Mouse (Mus musculus): ENCODE results near the gene Ep400. TPM values are rescaled to one million over a fixed set of nuclear protein-coding genes. Genes with fewer than 3 reads are reported as not detected.

The Ep400 gene
- polyA plus RNA-seq, 1 experiment, result 85.2 TPM

GRCm38 (mm10) chr5:110627351-110627750 is 143.2 kb downstream of the Ep400 start:
- Histone ChIP-seq H3K36me3 (ENCODE audit: control insufficient read depth, insufficient read depth, low read length) (no peaks in the 10 kb centered on the region), H3K27ac (ENCODE audit: insufficient read depth, low read length) (no peak overlapping the region), H3K27me3 (ENCODE audit: control insufficient read depth, insufficient read depth, low read length) (no peaks in the 10 kb centered on the region), H3K4me3 (ENCODE audit: extremely low read depth, insufficient read depth, insufficient read length) (no peak overlapping the region), H3K4me1 (ENCODE audit: control insufficient read depth, insufficient read depth, insufficient read length) (no peaks in the 10 kb centered on the region)
- TF ChIP-seq CTCF (IDR thresholded peaks at IDR 0.05; ENCODE audit: extremely low read depth, insufficient read depth, insufficient read length, insufficient replicate concordance), result no peak
- TF ChIP-seq POLR2A (IDR thresholded peaks at IDR 0.05; ENCODE audit: low read depth, low read length), result no peak
- no peak for DNase-seq (ENCODE audit: low read depth in 1 of 2, low spot score in 2 of 2)
- WGBS, result 90% methylated on average over 10 of the region's 10 CpGs

GRCm38 (mm10) chr5:110624319-110624718 is 146.2 kb downstream of the Ep400 start:
- no peaks in the 10 kb centered on the region for H3K36me3 ChIP-seq (ENCODE audit: control insufficient read depth, insufficient read depth, low read length)
- H3K27ac ChIP-seq (ENCODE audit: insufficient read depth, low read length), result no peak overlapping the region
- WGBS, result 90% methylated on average over 2 of the region's 2 CpGs
- no peak overlapping the region for H3K4me3 ChIP-seq (ENCODE audit: extremely low read depth, insufficient read depth, insufficient read length)
- TF ChIP-seq CTCF (IDR thresholded peaks at IDR 0.05; ENCODE audit: extremely low read depth, insufficient read depth, insufficient read length, insufficient replicate concordance) (no peak), POLR2A (IDR thresholded peaks at IDR 0.05; ENCODE audit: low read depth, low read length) (no peak)
- no peaks in the 10 kb centered on the region for H3K4me1 ChIP-seq (ENCODE audit: control insufficient read depth, insufficient read depth, insufficient read length)
- H3K27me3 ChIP-seq (ENCODE audit: control insufficient read depth, insufficient read depth, low read length), result no peaks in the 10 kb centered on the region
- no peak for DNase-seq (ENCODE audit: low read depth in 1 of 2, low spot score in 2 of 2)

GRCm38 (mm10) chr5:110619226-110619625 is 151.3 kb downstream of the Ep400 start:
- Histone ChIP-seq H3K36me3 (ENCODE audit: control insufficient read depth, insufficient read depth, low read length) (no peaks in the 10 kb centered on the region), H3K4me1 (ENCODE audit: control insufficient read depth, insufficient read depth, insufficient read length) (no peaks in the 10 kb centered on the region), H3K4me3 (ENCODE audit: extremely low read depth, insufficient read depth, insufficient read length) (no peak overlapping the region), H3K27me3 (ENCODE audit: control insufficient read depth, insufficient read depth, low read length) (no peaks in the 10 kb centered on the region), H3K27ac (ENCODE audit: insufficient read depth, low read length) (no peak overlapping the region)
- DNase-seq (ENCODE audit: low read depth in 1 of 2, low spot score in 2 of 2), result no peak
- WGBS, result 91% methylated on average over 6 of the region's 6 CpGs
- TF ChIP-seq CTCF (IDR thresholded peaks at IDR 0.05; ENCODE audit: extremely low read depth, insufficient read depth, insufficient read length, insufficient replicate concordance) (no peak), POLR2A (IDR thresholded peaks at IDR 0.05; ENCODE audit: low read depth, low read length) (no peak)

Other genes with a start within 250 kb of the Ep400 start
- gene Galnt9, start 226.4 kb downstream of the Ep400 start, polyA plus RNA-seq (2012; rRNA removed), result 1.3 TPM in 2 replicates
- gene Noc4l, start 117.3 kb downstream of the Ep400 start, polyA plus RNA-seq (2012; rRNA removed), result 57.6 and 82.0 TPM in 2 replicates
- 18.2 and 20.4 TPM in 2 replicates for gene Ddx51, start 117.3 kb downstream of the Ep400 start, polyA plus RNA-seq (2012; rRNA removed)
- gene Pus1, start 9.9 kb upstream of the Ep400 start, polyA plus RNA-seq (2012; rRNA removed), result 19.2 and 20.9 TPM in 2 replicates
- 39.9 and 40.6 TPM in 2 replicates for gene Ulk1, start 39.4 kb upstream of the Ep400 start, polyA plus RNA-seq (2012; rRNA removed)
- gene Hscb, start 69.1 kb upstream of the Ep400 start, polyA plus RNA-seq (2012; rRNA removed), result 26.3 and 26.8 TPM in 2 replicates
- 6.7 and 12.3 TPM in 2 replicates for gene Chek2, start 69.3 kb upstream of the Ep400 start, polyA plus RNA-seq (2012; rRNA removed)
- gene Ttc28, start 109.1 kb upstream of the Ep400 start, polyA plus RNA-seq (2012; rRNA removed), result 6.8 and 7.8 TPM in 2 replicates